Mouse (Mus musculus): ENCODE results near the gene Pcbp3.

GRCm38 (mm10) chr10:76860998-76861397 lies 100.7 kb downstream of the Pcbp3 start:
- peak in 1 of 2 experiments; percentile 40; a peak in 2 of 4 replicates for TF ChIP-seq CTCF (conservative IDR thresholded peaks at IDR 0.05 in 1 of 2, IDR thresholded peaks at IDR 0.05 in 1 of 2; ENCODE audit: low read depth in 2 of 2, low read length in 2 of 2)
- no peak for TF ChIP-seq TBP (conservative IDR thresholded peaks at IDR 0.05; ENCODE audit: low read depth, low read length)
- TF ChIP-seq POLR2A (IDR thresholded peaks at IDR 0.05; ENCODE audit: low read depth, low read length): no peak
- TF ChIP-seq EP300 (IDR thresholded peaks at IDR 0.05; ENCODE audit: low read length): no peak
- no peak for TF ChIP-seq ELF1 (IDR thresholded peaks at IDR 0.05; ENCODE audit: low read depth, low read length)
- TF ChIP-seq CHD1 (IDR thresholded peaks at IDR 0.05; ENCODE audit: low read depth, low read length): no peak
- TF ChIP-seq RAD21 (IDR thresholded peaks at IDR 0.05; ENCODE audit: low read depth, low read length): peak; percentile 23
- TF ChIP-seq MAX (IDR thresholded peaks at IDR 0.05; ENCODE audit: low read length): no peak
- no peak for TF ChIP-seq TCF12 (IDR thresholded peaks at IDR 0.05; ENCODE audit: low read depth, low read length)
- no peak for TF ChIP-seq JUN (IDR thresholded peaks at IDR 0.05; ENCODE audit: insufficient read depth, low read depth, low read length)
- TF ChIP-seq E2F4 (IDR thresholded peaks at IDR 0.05; ENCODE audit: insufficient replicate concordance, low read depth, low read length): no peak
- no peak for TF ChIP-seq POLR2AphosphoS2 (IDR thresholded peaks at IDR 0.05; ENCODE audit: low read depth, low read length)

All from CH12.LX (cell line).